Mouse (Mus musculus): Measurements from ENCODE around the gene Spry1. TPM values are rescaled to one million over a fixed set of nuclear protein-coding genes. Genes with fewer than 3 reads are reported as not detected.
A peak's percentile ranks its signal among the peaks of the same experiment; 100 is the strongest.

Gene Spry1
- total RNA-seq, 2 experiments from 2014 or later, result 19.9 to 21.5 TPM

DNA sequence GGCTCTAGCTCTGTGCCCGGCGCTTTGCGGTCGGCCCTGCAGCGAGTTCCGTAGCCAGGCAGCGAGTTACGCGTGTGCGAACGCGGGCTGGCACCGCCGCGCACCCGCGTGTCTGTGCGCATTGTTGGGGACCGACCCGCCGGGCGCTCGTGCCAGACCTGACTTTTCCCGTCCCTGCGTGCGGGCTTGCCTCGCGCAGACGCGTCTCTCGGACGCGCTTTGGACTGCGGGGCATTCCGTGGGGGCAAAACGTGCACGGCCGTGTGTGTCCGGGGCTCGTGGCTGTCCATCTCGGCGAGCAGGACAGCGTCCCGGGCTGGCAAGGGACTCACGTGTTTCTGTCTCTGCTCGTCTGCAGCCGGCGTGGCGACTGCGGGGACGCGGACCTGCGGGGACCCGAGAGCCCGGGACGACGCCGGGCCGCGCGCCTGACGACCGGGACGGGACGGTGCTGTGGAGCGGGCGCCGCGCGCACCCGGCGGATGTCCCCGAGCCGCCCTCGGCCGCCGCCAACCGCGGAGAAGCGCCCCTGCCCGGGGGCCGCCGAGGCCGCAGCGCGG lies 495 bp downstream of the Spry1 start:
- intact Hi-C loops (cut with DNase I), result loop anchor here (2.0 to 5.0 kb wide), 6 partner anchors 89 to 477 kb away; no protein-coding TSS in a partner anchor
- DNase-seq, result peak; percentile 63 to 76

DNA sequence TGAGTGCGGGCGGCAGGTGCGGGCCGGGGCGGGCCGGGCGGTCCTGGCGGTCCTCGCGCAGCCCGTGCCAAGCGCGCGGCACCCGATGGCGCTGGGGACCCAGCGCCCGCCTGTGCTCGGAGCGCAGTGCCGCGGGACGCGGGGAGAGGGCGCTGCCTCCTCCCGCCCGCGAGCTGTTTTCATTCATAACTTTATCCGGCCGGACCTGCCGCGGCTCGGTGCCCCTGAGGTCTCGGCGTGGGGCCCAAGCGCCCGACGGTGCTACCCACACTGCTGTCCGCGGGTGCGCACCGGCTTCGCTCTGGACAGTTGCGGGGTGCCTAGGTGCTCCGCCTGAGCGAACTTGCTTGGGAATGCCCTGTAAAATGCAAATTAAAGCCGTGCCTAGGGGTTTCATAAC lies 1.1 kb downstream of the Spry1 start:
- intact Hi-C loops (cut with DNase I), result loop anchor here (2.0 to 5.0 kb wide), 6 partner anchors 88 to 476 kb away; no protein-coding TSS in a partner anchor
- peak; percentile 81 to 82 for DNase-seq

DNA sequence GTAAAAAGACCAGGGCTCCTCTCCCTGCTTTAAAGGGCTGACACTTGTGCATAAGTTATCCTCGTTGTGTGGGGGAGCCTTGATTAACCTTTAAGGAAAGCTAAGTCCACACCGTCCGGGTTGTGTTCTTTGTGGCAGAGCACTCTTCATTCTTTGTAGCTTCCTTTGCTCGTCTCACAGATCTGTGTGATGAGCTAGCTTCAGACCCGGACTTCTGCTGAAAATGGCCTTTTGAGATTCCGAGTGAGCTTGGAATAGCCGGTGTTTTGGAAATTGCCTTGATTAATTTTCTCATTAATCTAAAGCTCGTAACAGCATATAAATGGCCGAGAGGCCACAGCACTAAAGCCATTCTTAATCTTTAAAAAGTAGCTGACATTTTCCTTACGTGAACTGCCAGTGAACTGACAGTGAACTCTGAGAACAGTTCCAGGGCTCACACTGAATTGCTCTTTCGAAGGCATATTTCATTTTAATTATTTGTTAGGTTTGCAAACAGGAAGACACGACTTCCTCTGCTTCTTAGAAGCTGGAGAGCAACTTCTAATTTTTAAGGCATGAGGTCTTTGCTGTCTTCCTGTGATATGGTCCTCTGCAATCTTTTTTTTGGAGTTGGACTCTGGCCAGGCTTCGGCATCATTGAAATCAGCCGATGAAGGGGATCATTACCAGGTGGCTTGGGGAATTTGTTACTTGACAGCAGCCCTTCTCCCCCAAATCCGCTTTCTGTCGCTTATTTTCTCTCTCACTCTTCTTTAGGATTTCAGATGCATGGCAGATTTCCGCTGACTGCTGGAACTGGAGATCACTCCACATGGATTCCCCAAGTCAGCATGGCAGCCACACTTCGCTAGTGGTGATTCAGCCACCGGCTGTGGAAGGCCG lies 2.3 kb downstream of the Spry1 start:
- intact Hi-C loops (cut with DNase I), result loop anchor here (2.0 to 5.0 kb wide), 6 partner anchors 87 to 475 kb away; no protein-coding TSS in a partner anchor
- peak; percentile 23 to 37 for DNase-seq

DNA sequence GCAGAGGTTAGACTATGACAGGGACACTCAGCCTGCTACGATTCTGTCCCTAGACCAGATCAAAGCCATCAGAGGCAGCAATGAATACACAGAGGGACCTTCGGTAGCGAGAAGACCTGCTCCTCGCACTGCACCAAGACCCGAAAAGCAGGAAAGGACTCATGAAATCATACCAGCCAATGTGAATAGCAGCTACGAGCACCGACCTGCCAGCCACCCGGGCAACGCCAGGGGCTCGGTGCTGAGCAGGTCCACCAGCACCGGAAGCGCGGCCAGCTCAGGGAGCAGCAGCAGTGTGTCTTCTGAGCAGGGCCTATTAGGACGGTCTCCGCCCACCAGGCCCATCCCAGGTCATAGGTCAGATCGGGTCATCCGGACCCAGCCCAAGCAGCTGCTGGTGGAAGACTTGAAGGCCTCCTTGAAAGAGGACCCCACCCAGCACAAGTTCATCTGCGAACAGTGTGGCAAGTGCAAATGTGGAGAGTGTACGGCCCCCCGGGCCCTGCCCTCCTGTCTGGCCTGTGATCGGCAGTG lies 3.0 kb downstream of the Spry1 start:
- DNase-seq, result peak; percentile 68 to 71
- intact Hi-C loops (cut with DNase I), result loop anchor here (5.0 kb wide), 3 partner anchors 195 to 475 kb away; no protein-coding TSS in a partner anchor

DNA sequence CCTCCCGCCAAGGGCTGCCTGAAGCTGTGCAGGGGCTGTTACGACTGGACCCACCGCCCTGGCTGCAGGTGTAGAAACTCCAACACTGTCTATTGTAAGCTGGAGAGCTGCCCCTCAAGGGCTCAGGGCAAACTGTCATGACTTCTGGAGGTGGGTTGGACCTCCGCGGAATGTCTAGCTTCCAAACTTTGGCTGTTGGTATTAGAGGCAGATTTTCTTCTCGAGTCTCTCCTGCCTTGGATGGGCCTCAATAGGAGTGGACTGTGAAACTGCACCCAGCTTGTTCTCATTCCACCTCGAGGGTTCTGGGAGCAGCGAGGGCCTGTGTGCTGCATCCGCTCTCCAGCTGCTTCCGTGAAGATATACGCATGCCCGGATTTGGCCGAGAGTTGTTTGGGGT lies 3.7 kb downstream of the Spry1 start:
- intact Hi-C loops (cut with DNase I), result loop anchor here (5.0 kb wide), 3 partner anchors 194 to 474 kb away; no protein-coding TSS in a partner anchor

DNA sequence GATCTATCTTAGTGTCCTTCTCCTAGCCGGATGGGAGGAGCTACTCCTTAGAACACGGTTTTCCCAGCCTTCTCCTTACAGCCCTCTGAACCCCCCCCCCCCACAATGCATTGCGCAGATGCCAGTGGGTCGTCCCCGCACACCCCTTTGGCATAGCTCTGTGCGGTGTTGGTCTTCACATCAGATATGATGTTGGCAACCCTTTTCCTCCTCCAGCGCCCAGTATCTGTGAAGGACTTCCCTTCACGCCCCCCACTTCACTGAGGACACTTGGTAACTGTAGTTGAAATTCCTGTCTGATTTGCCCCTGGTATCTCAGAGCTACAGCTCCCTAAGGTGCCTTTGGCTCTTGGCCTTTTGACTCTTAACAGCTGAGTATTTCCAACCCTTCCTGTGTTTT lies 4.2 kb downstream of the Spry1 start:
- no peak for DNase-seq
- intact Hi-C loops (cut with DNase I), result loop anchor here (5.0 kb wide), 3 partner anchors 193 to 473 kb away; no protein-coding TSS in a partner anchor

More for the DNA sequence above, 3.7 kb downstream of the Spry1 start:
- DNase-seq, result no peak

DNA sequence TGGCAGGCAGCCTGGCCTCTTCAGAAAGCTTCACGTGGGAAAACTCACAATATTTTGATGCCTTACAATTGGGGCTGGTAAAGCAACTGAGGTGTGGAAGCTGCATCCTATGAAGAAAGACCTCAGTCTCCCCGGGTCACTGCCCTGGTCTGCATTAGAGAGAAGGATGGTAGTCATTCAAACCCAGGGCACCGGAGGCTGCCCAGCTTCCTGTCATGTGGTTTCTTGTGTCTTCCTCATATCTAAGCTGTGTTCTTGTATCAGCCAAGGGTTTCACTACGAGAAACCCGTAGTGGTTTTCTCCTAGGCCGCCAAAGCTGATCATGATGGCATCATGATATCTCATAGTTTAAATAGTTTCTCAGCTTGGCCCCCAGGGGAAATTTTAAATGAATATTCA lies 5.3 kb downstream of the Spry1 start:
- DNase-seq, result no peak
- intact Hi-C loops (cut with DNase I), result no loop called here

DNA sequence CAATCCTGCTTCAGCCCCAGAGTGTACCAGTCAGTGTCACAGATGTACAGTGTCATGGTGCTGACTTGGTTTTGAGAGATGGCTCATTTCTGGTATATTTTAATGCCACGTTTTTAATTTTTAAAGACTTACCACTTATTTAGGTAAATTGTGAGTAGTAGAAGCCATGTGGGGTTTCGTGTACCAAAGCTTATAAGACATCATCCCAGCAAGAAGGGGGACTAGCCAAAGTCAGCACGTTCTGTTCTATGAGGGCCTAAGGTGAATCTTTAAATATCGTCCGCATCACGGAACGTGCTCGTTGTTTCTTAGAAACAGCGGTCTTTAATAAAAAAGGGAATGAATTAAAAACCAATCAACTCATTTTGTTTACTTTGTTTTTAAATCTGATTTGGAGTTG lies 6.5 kb downstream of the Spry1 start:
- no peak for DNase-seq
- intact Hi-C loops (cut with DNase I), result no loop called here

DNA sequence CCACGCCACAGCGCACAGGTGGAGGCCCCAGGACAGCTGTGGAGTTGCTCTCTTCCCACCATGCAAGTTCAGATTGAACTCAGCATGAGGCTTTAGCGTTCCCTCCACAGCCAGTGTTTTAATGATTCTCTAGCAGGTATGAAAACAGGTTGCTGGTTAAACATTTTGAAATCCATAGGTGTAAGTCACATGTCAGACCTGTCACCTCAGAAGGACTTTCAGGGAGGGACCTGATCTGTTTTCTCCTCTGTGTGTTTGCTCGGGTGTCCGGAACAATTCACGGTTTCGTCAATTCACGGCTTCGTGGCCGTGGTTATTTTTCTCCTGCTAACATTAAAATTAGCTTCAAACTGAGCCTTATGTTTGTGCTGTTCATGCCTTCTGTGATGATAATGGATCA lies 7.5 kb downstream of the Spry1 start:
- intact Hi-C loops (cut with DNase I), result no loop called here
- DNase-seq, result no peak

DNA sequence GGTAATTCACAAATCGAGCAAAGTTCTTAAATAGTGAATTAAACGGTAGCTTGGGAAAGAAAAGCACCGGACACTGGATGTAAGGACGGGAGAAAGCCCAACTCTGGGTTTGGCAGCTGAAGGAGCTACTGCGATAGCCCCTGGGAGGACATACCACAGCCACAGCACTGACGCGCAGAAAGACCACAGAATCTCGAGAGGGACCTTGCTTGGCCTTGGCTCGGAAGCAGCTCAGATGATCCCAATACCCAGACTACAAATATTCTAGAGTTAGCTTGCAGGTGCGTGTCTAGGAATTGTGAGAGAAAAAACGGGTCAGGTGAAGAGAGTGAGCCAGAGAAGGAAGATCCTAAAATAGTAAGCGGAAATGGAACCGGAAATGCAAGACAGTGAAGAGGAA lies 8.5 kb downstream of the Spry1 start:
- intact Hi-C loops (cut with DNase I), result no loop called here
- no peak for DNase-seq

DNA sequence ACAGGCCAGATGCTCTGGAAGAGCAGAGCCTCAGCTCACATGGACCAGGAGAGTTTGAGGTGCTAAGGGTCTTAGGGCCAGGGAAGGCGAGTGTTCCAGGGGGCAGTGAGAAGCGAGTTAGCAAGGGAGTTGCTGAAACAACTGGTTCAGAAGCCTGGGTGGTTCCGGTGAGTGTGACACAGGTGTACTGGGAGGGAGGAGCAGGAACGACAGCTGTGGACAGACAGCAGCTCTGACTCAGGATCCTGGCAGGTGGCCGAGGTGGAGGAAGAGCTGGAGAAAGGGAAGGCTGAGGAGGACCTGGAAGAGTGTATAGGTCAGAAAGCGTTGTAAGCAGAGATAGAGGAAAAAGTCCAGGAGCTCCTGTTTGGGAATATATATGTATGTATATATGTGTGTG lies 9.5 kb downstream of the Spry1 start:
- intact Hi-C loops (cut with DNase I), result no loop called here
- no peak for DNase-seq

DNA sequence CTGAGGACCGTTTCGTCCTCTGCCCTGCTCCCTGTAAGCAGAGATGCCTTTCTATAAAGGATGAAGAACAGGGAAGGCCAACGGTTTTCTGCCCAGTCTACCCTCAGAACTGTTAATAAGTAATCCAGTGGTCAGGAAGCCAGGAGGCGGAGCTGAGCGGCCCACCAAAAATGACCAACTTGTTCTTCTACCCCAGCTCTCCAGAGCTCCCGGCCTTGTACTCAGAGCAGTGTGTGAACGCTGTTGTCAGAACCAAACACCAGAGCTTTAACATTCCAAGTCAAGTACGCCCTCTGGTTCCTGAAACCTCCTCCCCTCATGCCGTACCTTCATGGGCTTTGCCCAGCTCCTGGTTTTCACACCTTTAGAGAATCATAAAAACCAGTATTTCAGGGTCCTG lies 12.8 kb downstream of the Spry1 start:
- DNase-seq, result no peak

DNA sequence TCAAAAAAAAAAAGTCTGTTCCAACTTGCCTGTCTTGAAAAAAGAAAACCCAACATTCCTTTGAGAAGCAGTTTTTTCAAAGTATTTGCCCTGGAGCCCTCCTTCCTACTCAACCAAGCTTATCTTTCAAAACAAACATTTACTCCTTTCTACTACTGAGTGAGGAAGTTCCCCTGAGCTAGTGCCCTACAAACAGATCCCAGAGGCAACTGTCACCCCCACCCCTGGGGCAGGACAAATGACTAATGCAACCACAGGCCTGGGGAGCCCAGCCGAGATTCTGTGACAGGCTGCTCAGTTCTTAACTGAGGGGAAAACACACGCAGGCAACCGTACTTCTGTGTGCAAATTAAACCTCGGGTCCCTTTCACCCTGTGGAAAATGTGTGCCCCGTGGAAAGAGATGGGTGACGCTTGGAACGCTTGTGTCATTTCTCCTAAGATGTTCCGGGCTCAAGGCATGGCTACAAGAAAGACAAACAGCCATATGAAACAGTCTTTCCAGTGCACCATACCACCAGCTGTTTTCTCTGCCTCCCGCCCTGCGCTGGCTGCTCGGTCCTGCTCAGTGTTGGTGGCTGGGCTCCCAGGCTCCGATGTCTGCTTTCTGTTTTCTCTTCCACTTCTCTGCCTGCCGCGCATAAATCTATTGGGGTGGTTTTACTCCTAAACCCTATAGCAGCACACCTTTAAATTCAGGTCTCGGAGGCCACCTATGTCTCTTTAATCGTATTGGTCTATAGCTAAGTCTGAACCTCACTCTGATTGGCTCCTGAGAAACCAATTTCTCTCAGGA lies 14.4 kb downstream of the Spry1 start:
- intact Hi-C loops (cut with DNase I), result no loop called here

More for the DNA sequence above, 12.8 kb downstream of the Spry1 start:
- intact Hi-C loops (cut with DNase I), result no loop called here

DNA sequence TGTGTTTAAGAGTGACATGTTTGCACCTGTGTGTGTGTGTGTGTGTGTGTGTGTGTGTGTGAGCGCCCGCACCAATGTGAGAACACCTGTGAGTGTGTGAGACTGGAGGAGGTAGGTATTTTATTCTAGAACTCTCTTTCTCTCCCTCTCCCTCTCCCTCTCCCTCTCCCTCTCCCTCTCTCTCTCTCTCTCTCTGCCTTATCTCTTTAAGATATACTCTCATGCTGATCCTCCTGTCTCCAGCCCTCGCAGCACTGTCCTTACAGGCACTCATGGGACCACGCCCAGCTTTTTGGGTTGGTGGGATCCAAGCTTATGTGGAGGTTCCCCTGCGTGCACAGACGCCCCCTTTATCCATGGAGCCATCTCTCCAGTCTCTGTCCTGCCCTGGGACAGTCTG lies 15.0 kb downstream of the Spry1 start:
- no peak for DNase-seq
- intact Hi-C loops (cut with DNase I), result loop anchor here (5.0 kb wide), 1 partner anchor 103 kb away; no protein-coding TSS in a partner anchor

More for the DNA sequence above, 14.4 kb downstream of the Spry1 start:
- peak; percentile 44 to 58 for DNase-seq

DNA sequence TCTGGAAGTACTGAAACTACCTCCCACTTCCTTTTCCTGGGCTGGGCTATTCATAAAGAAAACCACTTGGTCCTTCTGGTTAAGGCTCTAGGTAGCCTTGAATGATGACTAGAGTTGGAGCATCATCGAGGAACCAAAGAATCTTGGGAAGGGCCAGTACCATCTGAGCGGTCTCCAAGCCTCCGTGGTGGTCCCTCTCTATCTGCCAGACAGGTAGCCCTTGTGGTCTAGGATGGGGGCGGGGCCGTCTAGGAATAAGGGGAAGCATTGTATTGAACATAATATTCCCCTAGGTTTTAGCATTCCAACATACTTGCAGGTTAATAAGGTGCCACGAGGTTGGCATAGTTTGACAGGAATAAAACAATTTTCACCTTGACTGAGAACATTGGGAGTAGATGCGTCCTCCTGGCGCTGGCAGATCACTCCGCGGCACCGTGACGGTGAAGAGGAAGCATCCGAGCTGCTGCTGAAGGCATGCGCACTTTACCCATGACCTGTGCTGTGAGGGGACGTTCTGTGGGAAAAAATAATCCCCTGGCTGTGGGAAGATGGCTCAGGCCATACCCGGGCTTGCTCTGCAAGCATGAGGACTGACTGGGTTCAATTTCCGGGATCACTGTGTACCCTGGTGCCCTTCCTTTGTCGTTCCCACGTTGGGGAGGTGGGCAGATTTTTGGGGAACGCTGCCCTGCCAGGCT lies 16.3 kb downstream of the Spry1 start:
- DNase-seq, result no peak
- intact Hi-C loops (cut with DNase I), result loop anchor here (5.0 kb wide), 1 partner anchor 101 kb away; no protein-coding TSS in a partner anchor

DNA sequence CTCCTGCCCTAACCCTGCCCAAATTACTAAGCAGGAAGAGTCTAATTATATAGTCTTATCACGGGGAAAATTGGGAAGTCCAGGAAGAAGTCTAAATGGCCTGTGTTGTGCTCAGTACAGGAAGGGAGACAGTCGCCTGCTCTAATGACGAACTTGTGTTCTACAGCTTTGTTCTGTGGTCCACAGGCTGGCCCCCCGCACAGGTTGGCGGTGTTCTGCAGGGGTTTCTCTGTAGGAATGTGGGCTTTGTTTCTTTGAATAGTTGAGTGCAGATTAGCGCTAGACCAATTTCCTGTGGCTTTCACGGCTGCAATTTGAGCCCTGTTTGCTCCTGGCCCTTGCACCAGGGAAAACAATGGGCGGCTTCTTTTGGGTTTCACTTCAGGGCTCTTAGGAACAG lies 17.3 kb downstream of the Spry1 start:
- peak; percentile 27 to 29 for DNase-seq
- intact Hi-C loops (cut with DNase I), result loop anchor here (5.0 kb wide), 1 partner anchor 100 kb away; no protein-coding TSS in a partner anchor

DNA sequence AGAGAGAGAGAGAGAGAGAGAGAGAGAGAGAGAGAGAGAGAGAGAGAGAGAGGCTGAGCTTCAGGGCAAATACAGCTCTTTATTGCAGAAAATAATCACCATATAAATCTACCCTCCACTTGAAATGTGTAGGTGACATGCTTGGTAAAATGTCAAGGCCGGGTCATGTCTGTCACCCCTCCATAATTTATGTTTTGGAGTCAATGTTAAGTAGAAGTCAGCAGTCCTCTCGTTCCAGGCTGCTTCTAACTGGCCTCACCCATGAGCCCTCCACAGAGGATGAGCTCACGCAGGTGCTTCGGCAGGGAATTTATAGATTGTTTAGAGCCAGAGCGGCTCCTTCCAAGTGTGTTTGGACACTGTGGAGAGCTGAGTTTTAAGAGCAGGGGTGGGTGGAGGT lies 18.4 kb downstream of the Spry1 start:
- DNase-seq, result no peak
- intact Hi-C loops (cut with DNase I), result loop anchor here (1.0 to 5.0 kb wide), 2 partner anchors 45 to 99 kb away; no protein-coding TSS in a partner anchor

DNA sequence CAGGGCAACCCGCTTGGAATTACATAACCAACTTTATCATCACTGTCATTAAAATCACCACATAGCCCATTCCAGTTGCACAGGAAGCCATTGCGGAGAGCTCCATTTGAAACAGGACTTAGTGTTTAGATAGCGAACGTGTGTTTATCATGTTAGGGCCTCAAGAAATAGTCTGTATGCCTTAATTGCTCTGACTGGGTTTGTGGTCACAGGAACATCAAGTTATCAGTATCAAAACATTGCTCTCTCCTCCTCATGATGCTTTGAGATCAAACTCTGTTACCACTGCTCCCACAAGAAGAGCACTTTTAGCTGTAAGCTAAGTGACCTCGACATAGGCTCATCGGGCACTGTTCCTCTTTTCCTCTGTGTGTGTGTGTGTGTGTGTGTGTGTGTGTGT lies 19.9 kb downstream of the Spry1 start:
- DNase-seq, result no peak
- intact Hi-C loops (cut with DNase I), result loop anchor here (5.0 kb wide), 1 partner anchor 98 kb away; no protein-coding TSS in a partner anchor

DNA sequence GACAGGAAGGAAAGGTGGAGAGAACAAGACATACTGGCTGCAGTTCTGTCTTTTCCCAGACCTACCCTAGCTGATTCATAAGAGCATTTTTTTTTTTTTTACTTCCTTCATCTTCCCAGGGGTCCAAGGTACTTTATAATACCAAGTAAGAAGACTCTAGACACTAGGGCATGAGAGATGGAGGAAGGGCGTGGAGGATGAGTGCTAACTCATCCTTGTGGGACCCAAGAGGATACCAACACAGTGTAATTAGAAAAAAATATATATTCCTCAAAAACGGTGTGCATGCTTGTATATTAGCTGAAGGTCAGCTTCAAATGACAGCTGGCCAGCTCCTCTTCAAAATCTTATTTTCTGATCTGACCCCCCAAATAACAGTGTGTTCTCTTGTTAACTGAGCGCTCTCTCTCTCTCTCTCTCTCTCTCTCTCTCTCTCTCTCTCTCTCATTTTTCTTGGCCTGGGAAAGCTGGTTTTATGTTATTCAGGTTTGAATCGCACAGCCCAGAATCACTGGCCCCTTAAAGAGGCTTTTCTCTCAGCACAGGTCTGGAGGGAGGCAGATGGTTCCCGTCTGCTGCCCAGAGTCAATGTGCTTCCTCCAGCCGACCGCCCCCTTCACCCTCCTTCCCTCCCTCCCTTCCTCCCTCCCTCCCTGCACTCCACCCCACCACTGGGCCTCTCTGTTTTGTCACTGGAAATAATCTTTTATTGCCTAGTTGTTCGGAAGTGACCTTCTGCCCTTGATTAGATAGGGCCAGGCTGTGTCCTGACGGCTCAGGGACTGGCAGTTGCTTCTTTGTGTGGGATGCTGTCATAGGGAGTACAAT lies 26.8 kb downstream of the Spry1 start:
- peak in 1 of 2 experiments; percentile 37 for DNase-seq
- intact Hi-C loops (cut with DNase I), result no loop called here

Measured in heart, postnatal 36 days (tissue).